Mouse (Mus musculus) cerebellum, adult 2 months (tissue): ENCODE results near the gene Cstb.

Experiments
- CTCF ChIP-seq: fragments of 200-500 bp; IDR thresholded peaks from 2 replicates; pipeline ENCODE4 v1.5.1; 2011; ENCODE audit warnings: low read depth, mild to moderate bottlenecking, control low read depth, low read length, moderate library complexity, borderline replicate concordance; ENCODE audit not compliant: insufficient read depth
- POLR2A ChIP-seq: fragments of 200-500 bp; IDR thresholded peaks from 2 replicates; pipeline ENCODE4 v1.6.1; 2011; ENCODE audit warnings: low read length, control low read depth, borderline replicate concordance; ENCODE audit not compliant: insufficient read depth

- TF ChIP-seq CTCF = no peak
- TF ChIP-seq POLR2A = no peak
These were observed 7.4 kb downstream of the Cstb start for GRCm38 (mm10) chr10:78432853-78433252.
